ENCODE assay signal across 7 mouse cellular contexts in the genomic region with DNA sequence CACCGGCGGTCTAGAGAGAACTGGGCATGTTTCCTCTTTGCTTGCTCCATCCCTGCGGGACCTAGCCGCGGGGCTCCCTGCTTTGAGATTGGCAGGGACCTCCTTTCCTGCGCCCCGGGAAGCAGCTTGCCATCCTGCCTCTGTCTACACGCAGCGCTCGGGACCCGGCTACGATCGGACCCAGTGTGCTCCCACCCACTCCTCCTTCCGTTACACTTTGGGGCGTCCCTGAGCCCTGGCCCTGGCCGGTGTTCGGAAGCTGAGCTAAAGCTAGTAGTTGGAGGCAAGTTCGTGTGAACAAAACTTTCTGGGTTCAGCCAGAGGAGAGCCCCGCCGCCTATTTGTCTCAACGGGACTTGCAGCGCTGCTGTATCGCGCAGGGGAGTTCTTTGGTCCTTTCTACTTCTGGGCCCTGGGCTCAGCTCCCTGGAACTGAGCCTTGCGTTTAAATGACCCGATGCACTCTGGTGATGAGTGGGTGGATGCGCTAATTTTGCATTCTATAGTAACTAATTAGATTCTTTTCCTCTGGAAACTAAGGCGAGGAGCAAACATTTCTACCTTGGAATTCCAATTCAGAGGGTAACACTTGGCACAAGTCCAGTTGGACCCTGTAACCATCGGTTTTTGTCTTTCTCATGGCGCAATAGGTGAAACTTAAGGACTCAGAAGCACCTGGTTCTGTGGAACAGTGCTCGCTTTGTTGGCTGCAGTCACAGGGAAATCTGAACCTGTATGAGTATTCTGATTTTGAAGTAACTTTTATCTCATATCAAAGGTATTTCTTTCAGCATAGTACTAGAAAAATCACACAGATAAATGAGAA. TPM values are rescaled to one million over a fixed set of nuclear protein-coding genes. Genes with fewer than 3 reads are reported as not detected.
DNase-seq lines count a peak whose midpoint lies in the region; ATAC-seq and TF ChIP-seq lines count a peak whose summit lies in the region.

No protein-coding gene starts in this region.

- H3K9me3 ChIP-seq in hindbrain, embryonic 15.5 days = no peaks in the 10 kb centered on the region
- no peaks in the 10 kb centered on the region for H3K9me3 ChIP-seq in limb, embryonic 10.5 days (replicated peaks)
- no peaks in the 10 kb centered on the region for H3K9me3 ChIP-seq in stomach, embryonic 14.5 days (ENCODE audit: control insufficient read depth, low read depth, low read length)

- H3K9ac ChIP-seq in hindbrain, embryonic 15.5 days = peak overlapping the region; percentile 69
- H3K9ac ChIP-seq in stomach, embryonic 14.5 days (replicated peaks; ENCODE audit: low read depth, low read length) = peak overlapping the region; percentile 57

- peak; percentile 70 for ATAC-seq in hindbrain, embryonic 15.5 days (ENCODE audit: low FRiP score, low read depth)
- ATAC-seq in megakaryocyte-erythroid progenitor cell, adult 5-6 weeks (replicated peaks; ENCODE audit: low FRiP score, low TSS enrichment, poor library complexity, severe bottlenecking) = peak; percentile 40
- ATAC-seq in stomach, embryonic 14.5 days (ENCODE audit: insufficient number of reproducible peaks, insufficient read depth, low FRiP score, low read depth) = peak; percentile 53

- no peak for TF ChIP-seq CTCF in bone marrow macrophage, adult 2 months (IDR thresholded peaks at IDR 0.05; ENCODE audit: low read depth, low read length)

- WGBS in hindbrain, embryonic 15.5 days = 1% methylated on average over 31 of the region's 31 CpGs
- 4% methylated on average over 31 of the region's 31 CpGs for WGBS in limb, embryonic 10.5 days
- WGBS in stomach, embryonic 14.5 days = 1% methylated on average over 31 of the region's 31 CpGs

- H3K27ac ChIP-seq in bone marrow macrophage, adult 2 months (ENCODE audit: insufficient read depth, low read depth, low read length) = no peak overlapping the region
- H3K27ac ChIP-seq in hindbrain, embryonic 15.5 days (replicated peaks) = peak overlapping the region; percentile 71
- H3K27ac ChIP-seq in limb, embryonic 10.5 days = peak overlapping the region; percentile 94
- H3K27ac ChIP-seq in stomach, embryonic 14.5 days (ENCODE audit: low read length) = peak overlapping the region; percentile 80

- peak; percentile 60 for DNase-seq in NIH3T3 (ENCODE audit: low read depth)
- DNase-seq in frontal cortex, postnatal 36 days (ENCODE audit: low spot score in 2 of 2) = peak; percentile 21 to 28
- DNase-seq in limb, embryonic 10.5 days (ENCODE audit: low spot score) = no peak

- peak overlapping the region; percentile 91 for H3K4me2 ChIP-seq in hindbrain, embryonic 15.5 days
- peak overlapping the region; percentile 69 for H3K4me2 ChIP-seq in stomach, embryonic 14.5 days (replicated peaks; ENCODE audit: low read depth, low read length)

- peak overlapping the region; percentile 87 for H3K4me3 ChIP-seq in bone marrow macrophage, adult 2 months (ENCODE audit: insufficient read depth, low read length)
- H3K4me3 ChIP-seq in hindbrain, embryonic 15.5 days = peak overlapping the region; percentile 75
- H3K4me3 ChIP-seq in limb, embryonic 10.5 days = peak overlapping the region; percentile 68
- H3K4me3 ChIP-seq in stomach, embryonic 14.5 days (ENCODE audit: low read depth, low read length) = peak overlapping the region; percentile 59

- TF ChIP-seq POLR2A in bone marrow macrophage, adult 2 months (IDR thresholded peaks at IDR 0.05; ENCODE audit: borderline replicate concordance, low read depth, low read length) = no peak

- H3K4me1 ChIP-seq in bone marrow macrophage, adult 2 months (ENCODE audit: control insufficient read depth, insufficient read depth, low read length) = peaks cover 20% of the 10 kb centered on the region
- H3K4me1 ChIP-seq in hindbrain, embryonic 15.5 days (replicated peaks) = peaks cover 7% of the 10 kb centered on the region
- peaks cover 44% of the 10 kb centered on the region for H3K4me1 ChIP-seq in limb, embryonic 10.5 days
- H3K4me1 ChIP-seq in stomach, embryonic 14.5 days (ENCODE audit: control insufficient read depth, insufficient read depth, low read length) = peaks cover 23% of the 10 kb centered on the region; the same call in 1 of the 2 replicates

- no peaks in the 10 kb centered on the region for H3K36me3 ChIP-seq in hindbrain, embryonic 15.5 days
- peaks cover 2% of the 10 kb centered on the region; the same call in 1 of the 2 replicates for H3K36me3 ChIP-seq in limb, embryonic 10.5 days
- H3K36me3 ChIP-seq in stomach, embryonic 14.5 days (ENCODE audit: control insufficient read depth, insufficient read depth, low read length) = no peaks in the 10 kb centered on the region

- no peaks in the 10 kb centered on the region for H3K27me3 ChIP-seq in hindbrain, embryonic 15.5 days
- no peaks in the 10 kb centered on the region for H3K27me3 ChIP-seq in limb, embryonic 10.5 days (ENCODE audit: low read depth, poor library complexity, severe bottlenecking)
- no peaks in the 10 kb centered on the region for H3K27me3 ChIP-seq in stomach, embryonic 14.5 days (ENCODE audit: control insufficient read depth, insufficient read depth, low read length)

RNA-seq across cellular contexts. Expression of a gene that starts 0.8 kb away (rescaled TPM):
- polyA plus RNA-seq in bone marrow macrophage, adult 2 months (2012; ENCODE audit: insufficient read depth, insufficient read length, missing spikeins) = 0.59 and 0.76 TPM in 2 replicates
- polyA plus RNA-seq in hindbrain, embryonic 15.5 days (2015; fragmentation: Nextera tagmentation; extraction: Ambion mirVana) = 12.0 and 13.8 TPM in 2 replicates
- 19.2 and 29.5 TPM in 2 replicates for polyA plus RNA-seq in limb, embryonic 10.5 days (2016; fragmentation: Nextera tagmentation; extraction: Ambion mirVana)
- 0.47 and 3.9 TPM in 2 replicates for total RNA-seq in megakaryocyte-erythroid progenitor cell, adult 5-6 weeks (2014; fragmentation: Nextera tagmentation)
- total RNA-seq in megakaryocyte-erythroid progenitor cell, adult 5-6 weeks (2017) = 2.4 and 2.7 TPM in 2 replicates
- 44.9 and 51.6 TPM in 2 replicates for polyA plus RNA-seq in stomach, embryonic 14.5 days (2014; fragmentation: Nextera tagmentation; extraction: Ambion mirVana)
